Mouse (Mus musculus): ENCODE measurements around the gene Gm42688. TPM values are rescaled to one million over a fixed set of nuclear protein-coding genes. Genes with fewer than 3 reads are reported as not detected.

Gm42688 gene
- polyA plus RNA-seq, 1 experiment from 2014 or later, result 2.4 TPM

- Histone ChIP-seq H3K9ac (ENCODE audit: low read length) (peak overlapping the region; percentile 73), H3K27ac (replicated peaks; ENCODE audit: low read depth, low read length) (peak overlapping the region; percentile 65; the same call in 1 of the 2 replicates), H3K4me3 (ENCODE audit: low read depth, low read length) (peak overlapping the region; percentile 64), H3K9me3 (ENCODE audit: control insufficient read depth, low read length) (no peaks in the 10 kb centered on the region), H3K4me2 (ENCODE audit: low read depth, severe bottlenecking) (peak overlapping the region; percentile 48), H3K4me1 (ENCODE audit: control insufficient read depth, insufficient read depth, low read length) (peaks cover 25% of the 10 kb centered on the region), H3K36me3 (ENCODE audit: control insufficient read depth, insufficient read depth, low read length) (no peaks in the 10 kb centered on the region; the same call in none of the 2 replicates), H3K27me3 (ENCODE audit: control insufficient read depth, insufficient read depth, low read length) (no peaks in the 10 kb centered on the region)
- 1% methylated on average over 30 of the region's 30 CpGs for WGBS
- no peak for ATAC-seq (ENCODE audit: insufficient number of reproducible peaks, low FRiP score, low TSS enrichment, low read depth)
- peak; percentile 94 for DNase-seq (ENCODE audit: low spot score)
Measured at GRCm38 (mm10) chr6:83124851-83125312, 23.5 kb downstream of the Gm42688 start.

- Histone ChIP-seq H3K4me2 (ENCODE audit: low read depth, severe bottlenecking) (peak within 1 kb of the TSS; percentile 48), H3K9me3 (ENCODE audit: control insufficient read depth, low read length) (no peaks in the 10 kb centered on the region), H3K9ac (ENCODE audit: low read length) (peak within 1 kb of the TSS; percentile 73), H3K4me1 (ENCODE audit: control insufficient read depth, insufficient read depth, low read length) (peaks cover 20% of the 10 kb centered on the region), H3K27me3 (ENCODE audit: control insufficient read depth, insufficient read depth, low read length) (no peaks in the 10 kb centered on the region), H3K4me3 (ENCODE audit: low read depth, low read length) (peak within 1 kb of the TSS; percentile 64), H3K27ac (replicated peaks; ENCODE audit: low read depth, low read length) (peak within 1 kb of the TSS; percentile 65; the same call in 1 of the 2 replicates), H3K36me3 (ENCODE audit: control insufficient read depth, insufficient read depth, low read length) (no peaks in the 10 kb centered on the region; the same call in none of the 2 replicates)
- ATAC-seq (ENCODE audit: insufficient number of reproducible peaks, low FRiP score, low TSS enrichment, low read depth), result no peak
- no peak for DNase-seq (ENCODE audit: low spot score)
- WGBS, result 40% methylated on average over 5 of the region's 5 CpGs
Measured at GRCm38 (mm10) chr6:83125331-83125730, 23.9 kb downstream of the Gm42688 start, which contains the start of gene Ino80b. Gene Ino80b, minus strand, starts transcription at chr6:83125431.

DNA sequence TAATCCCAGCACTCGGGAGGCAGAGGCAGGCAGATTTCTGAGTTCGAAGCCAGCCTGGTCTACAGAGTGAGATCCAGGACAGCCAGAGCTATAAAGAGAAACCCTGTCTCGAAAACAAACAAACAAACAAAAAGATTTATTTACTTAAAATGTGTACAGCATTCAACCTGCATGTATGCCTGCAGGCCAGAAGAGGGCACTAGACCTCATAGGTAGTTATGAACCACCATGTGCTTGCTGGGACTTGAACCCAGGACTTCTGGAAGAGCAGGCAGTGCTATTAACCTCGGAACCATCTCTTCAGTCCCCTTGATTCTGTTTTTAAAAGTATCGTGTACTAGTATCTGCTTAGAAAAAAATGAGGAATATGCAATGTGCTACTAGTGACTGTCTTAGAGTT lies 26.0 kb downstream of the Gm42688 start:
- no peak for ATAC-seq (ENCODE audit: insufficient number of reproducible peaks, low FRiP score, low TSS enrichment, low read depth)
- Histone ChIP-seq H3K4me2 (ENCODE audit: low read depth, severe bottlenecking) (no peak overlapping the region), H3K4me3 (ENCODE audit: low read depth, low read length) (no peak overlapping the region), H3K9me3 (ENCODE audit: control insufficient read depth, low read length) (no peaks in the 10 kb centered on the region), H3K4me1 (ENCODE audit: control insufficient read depth, insufficient read depth, low read length) (peaks cover 20% of the 10 kb centered on the region), H3K9ac (ENCODE audit: low read length) (no peak overlapping the region), H3K27ac (replicated peaks; ENCODE audit: low read depth, low read length) (no peak overlapping the region), H3K27me3 (ENCODE audit: control insufficient read depth, insufficient read depth, low read length) (no peaks in the 10 kb centered on the region), H3K36me3 (ENCODE audit: control insufficient read depth, insufficient read depth, low read length) (no peaks in the 10 kb centered on the region; the same call in 1 of the 2 replicates)
- no peak for DNase-seq (ENCODE audit: low spot score)
- WGBS, result 96% methylated on average over 5 of the region's 5 CpGs

GRCm38 (mm10) chr6:83131469-83132034 lies 30.1 kb downstream of the Gm42688 start:
- ATAC-seq (ENCODE audit: insufficient number of reproducible peaks, low FRiP score, low TSS enrichment, low read depth) (no peak), DNase-seq (ENCODE audit: low spot score) (no peak)
- Histone ChIP-seq H3K27ac (replicated peaks; ENCODE audit: low read depth, low read length) (no peak overlapping the region), H3K9me3 (ENCODE audit: control insufficient read depth, low read length) (no peaks in the 10 kb centered on the region), H3K36me3 (ENCODE audit: control insufficient read depth, insufficient read depth, low read length) (no peaks in the 10 kb centered on the region), H3K27me3 (ENCODE audit: control insufficient read depth, insufficient read depth, low read length) (no peaks in the 10 kb centered on the region), H3K4me2 (ENCODE audit: low read depth, severe bottlenecking) (no peak overlapping the region), H3K4me3 (ENCODE audit: low read depth, low read length) (no peak overlapping the region), H3K9ac (ENCODE audit: low read length) (no peak overlapping the region), H3K4me1 (ENCODE audit: control insufficient read depth, insufficient read depth, low read length) (peaks cover 8% of the 10 kb centered on the region)
- WGBS, result 87% methylated on average over 6 of the region's 6 CpGs

DNA sequence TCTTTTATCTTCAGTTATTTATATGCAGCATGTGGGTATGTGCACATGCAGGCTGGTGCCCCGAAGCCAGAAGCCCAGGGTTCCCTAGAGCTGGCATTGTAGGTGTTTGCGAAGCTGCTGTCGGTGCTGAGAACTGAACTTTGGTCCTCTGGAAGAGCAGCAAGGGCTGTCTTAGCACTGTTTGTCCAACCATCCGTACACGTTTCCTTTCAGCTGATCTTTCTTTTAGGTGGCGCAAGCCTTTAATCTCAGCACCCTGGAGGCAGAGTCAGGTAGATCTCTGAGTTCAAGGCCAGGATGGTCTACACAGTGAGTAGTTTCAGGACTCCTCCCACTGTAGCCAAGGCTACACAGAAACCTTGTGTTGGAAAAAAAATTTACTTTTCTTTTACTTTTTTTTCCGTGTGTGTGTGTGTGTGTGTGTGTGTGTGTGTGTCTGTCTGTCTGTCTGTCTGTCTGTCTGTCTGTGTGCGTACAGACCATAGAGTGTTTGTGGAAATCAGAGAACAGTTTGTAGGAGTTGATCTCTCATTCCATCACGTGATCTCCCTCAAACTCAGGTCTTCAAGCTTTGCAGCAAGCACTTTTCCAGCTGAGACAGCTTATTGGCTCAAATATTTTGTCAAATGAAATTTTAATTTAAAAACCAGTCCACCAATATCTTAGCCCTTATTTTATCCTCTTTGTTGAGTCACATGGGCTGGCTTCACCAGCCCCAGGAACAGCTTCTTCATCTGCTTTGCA lies 30.9 kb downstream of the Gm42688 start:
- H3K4me2 ChIP-seq (ENCODE audit: low read depth, severe bottlenecking), result no peak overlapping the region
- ATAC-seq (ENCODE audit: insufficient number of reproducible peaks, low FRiP score, low TSS enrichment, low read depth) (no peak), DNase-seq (ENCODE audit: low spot score) (no peak)
- H3K27ac ChIP-seq (replicated peaks; ENCODE audit: low read depth, low read length), result no peak overlapping the region
- H3K4me1 ChIP-seq (ENCODE audit: control insufficient read depth, insufficient read depth, low read length), result peaks cover 8% of the 10 kb centered on the region
- no peak overlapping the region for H3K9ac ChIP-seq (ENCODE audit: low read length)
- WGBS, result 91% methylated on average over 9 of the region's 9 CpGs
- no peaks in the 10 kb centered on the region for H3K9me3 ChIP-seq (ENCODE audit: control insufficient read depth, low read length)
- no peaks in the 10 kb centered on the region for H3K36me3 ChIP-seq (ENCODE audit: control insufficient read depth, insufficient read depth, low read length)
- H3K27me3 ChIP-seq (ENCODE audit: control insufficient read depth, insufficient read depth, low read length), result no peaks in the 10 kb centered on the region
- H3K4me3 ChIP-seq (ENCODE audit: low read depth, low read length), result no peak overlapping the region

DNA sequence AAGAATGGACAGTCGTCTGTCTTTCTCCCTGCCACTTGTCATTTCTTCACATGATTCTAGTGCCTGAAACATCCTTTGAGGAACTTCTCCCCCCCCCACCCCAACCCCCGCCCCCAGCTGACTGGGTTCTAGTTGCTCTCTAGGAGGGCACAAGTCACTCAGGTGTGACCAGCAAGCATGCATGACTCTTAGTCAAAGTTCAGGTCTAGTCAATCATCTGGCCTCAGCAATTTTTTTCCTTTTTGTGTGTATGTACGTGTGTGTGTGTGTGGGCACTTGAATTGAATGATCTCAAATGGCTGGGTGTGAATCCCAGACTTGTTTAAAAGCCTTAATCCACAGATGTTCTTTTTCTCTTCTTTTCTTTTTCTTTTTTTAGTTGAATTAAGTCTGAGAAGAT lies 32.8 kb downstream of the Gm42688 start:
- no peak for DNase-seq (ENCODE audit: low spot score)
- H3K27me3 ChIP-seq (ENCODE audit: control insufficient read depth, insufficient read depth, low read length), result no peaks in the 10 kb centered on the region
- 84% methylated on average over 3 of the region's 3 CpGs for WGBS
- no peak overlapping the region for H3K4me2 ChIP-seq (ENCODE audit: low read depth, severe bottlenecking)
- ATAC-seq (ENCODE audit: insufficient number of reproducible peaks, low FRiP score, low TSS enrichment, low read depth), result no peak
- H3K27ac ChIP-seq (replicated peaks; ENCODE audit: low read depth, low read length), result no peak overlapping the region
- no peaks in the 10 kb centered on the region for H3K9me3 ChIP-seq (ENCODE audit: control insufficient read depth, low read length)
- no peak overlapping the region for H3K9ac ChIP-seq (ENCODE audit: low read length)
- H3K4me1 ChIP-seq (ENCODE audit: control insufficient read depth, insufficient read depth, low read length), result peaks cover 14% of the 10 kb centered on the region
- no peaks in the 10 kb centered on the region for H3K36me3 ChIP-seq (ENCODE audit: control insufficient read depth, insufficient read depth, low read length)
- H3K4me3 ChIP-seq (ENCODE audit: low read depth, low read length), result no peak overlapping the region

DNA sequence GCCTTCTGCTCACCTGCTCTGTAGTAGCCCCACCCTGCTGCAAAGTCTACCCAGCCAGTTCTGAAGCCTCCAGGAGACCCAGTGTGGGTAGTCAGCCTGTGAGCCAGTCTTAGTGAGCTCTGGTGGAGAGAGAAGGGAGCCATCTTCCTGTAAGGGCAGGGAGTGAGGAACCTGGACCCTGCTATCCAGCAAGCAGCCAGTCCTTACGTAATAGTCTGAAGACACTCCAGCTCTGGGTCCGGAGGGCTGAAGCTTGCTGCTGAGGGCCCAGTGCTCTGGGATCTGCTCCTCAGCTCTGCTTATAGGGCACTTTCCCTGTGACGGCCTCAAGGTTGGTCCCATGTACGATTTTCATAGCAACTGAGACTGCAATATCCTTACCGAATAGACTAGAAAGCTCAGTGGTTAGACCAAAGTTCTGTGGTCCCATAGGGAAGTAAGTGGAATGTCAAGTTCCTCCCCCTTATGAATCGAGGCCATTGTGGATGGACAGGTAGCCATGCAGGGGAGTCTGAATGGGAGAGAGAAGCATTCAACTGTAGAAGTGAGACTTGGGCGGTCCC lies 33.6 kb downstream of the Gm42688 start, which contains the start of gene Rtkn:
TSS of gene Rtkn (plus strand) at position 513 of the 563 bp plus-strand sequence.
- Histone ChIP-seq H3K9me3 (ENCODE audit: control insufficient read depth, low read length) (no peaks in the 10 kb centered on the region), H3K27ac (replicated peaks; ENCODE audit: low read depth, low read length) (peak within 1 kb of the TSS; percentile 100), H3K36me3 (ENCODE audit: control insufficient read depth, insufficient read depth, low read length) (no peaks in the 10 kb centered on the region), H3K9ac (ENCODE audit: low read length) (peak within 1 kb of the TSS; percentile 90), H3K27me3 (ENCODE audit: control insufficient read depth, insufficient read depth, low read length) (no peaks in the 10 kb centered on the region), H3K4me1 (ENCODE audit: control insufficient read depth, insufficient read depth, low read length) (peaks cover 21% of the 10 kb centered on the region), H3K4me2 (ENCODE audit: low read depth, severe bottlenecking) (peak within 1 kb of the TSS; percentile 69), H3K4me3 (ENCODE audit: low read depth, low read length) (peak within 1 kb of the TSS; percentile 47)
- peak; percentile 21 for DNase-seq (ENCODE audit: low spot score)
- ATAC-seq (ENCODE audit: insufficient number of reproducible peaks, low FRiP score, low TSS enrichment, low read depth), result no peak
- 59% methylated on average over 7 of the region's 7 CpGs for WGBS

- Histone ChIP-seq H3K4me3 (ENCODE audit: low read depth, low read length) (peak overlapping the region; percentile 47), H3K4me2 (ENCODE audit: low read depth, severe bottlenecking) (peak overlapping the region; percentile 69), H3K4me1 (ENCODE audit: control insufficient read depth, insufficient read depth, low read length) (peaks cover 23% of the 10 kb centered on the region), H3K36me3 (ENCODE audit: control insufficient read depth, insufficient read depth, low read length) (no peaks in the 10 kb centered on the region), H3K27ac (replicated peaks; ENCODE audit: low read depth, low read length) (peak overlapping the region; percentile 100; the same call in 1 of the 2 replicates), H3K9ac (ENCODE audit: low read length) (peak overlapping the region; percentile 90), H3K27me3 (ENCODE audit: control insufficient read depth, insufficient read depth, low read length) (no peaks in the 10 kb centered on the region), H3K9me3 (ENCODE audit: control insufficient read depth, low read length) (no peaks in the 10 kb centered on the region)
- ATAC-seq (ENCODE audit: insufficient number of reproducible peaks, low FRiP score, low TSS enrichment, low read depth) (no peak), DNase-seq (ENCODE audit: low spot score) (peak; percentile 64)
- 2% methylated on average over 36 of the region's 37 CpGs for WGBS
Measured at GRCm38 (mm10) chr6:83135571-83136161, 34.2 kb downstream of the Gm42688 start.

Measured in limb, embryonic 11.5 days (tissue).